Mouse (Mus musculus): ENCODE data around the gene Tox3. TPM values are rescaled to one million over a fixed set of nuclear protein-coding genes. Genes with fewer than 3 reads are reported as not detected.

Tox3 gene
- polyA plus RNA-seq, 1 experiment from 2014 or later: 16.7 TPM

- H3K9ac ChIP-seq (replicated peaks; ENCODE audit: low read depth, low read length): no peak overlapping the region
- H3K4me1 ChIP-seq (replicated peaks; ENCODE audit: control insufficient read depth, insufficient read depth, low read length): peaks cover 15% of the 10 kb centered on the region
- WGBS: 12% methylated on average over 11 of the region's 11 CpGs
- H3K27ac ChIP-seq (ENCODE audit: low read length): peak overlapping the region; percentile 49
- H3K27me3 ChIP-seq (replicated peaks; ENCODE audit: control insufficient read depth, insufficient read depth, low read length): no peaks in the 10 kb centered on the region
- peak; percentile 81 for ATAC-seq
- H3K4me3 ChIP-seq (replicated peaks; ENCODE audit: low read length): no peak overlapping the region
- no peaks in the 10 kb centered on the region for H3K9me3 ChIP-seq (ENCODE audit: control insufficient read depth, low read length)
- no peaks in the 10 kb centered on the region; the same call in 1 of the 2 replicates for H3K36me3 ChIP-seq (ENCODE audit: control insufficient read depth, insufficient read depth)
- H3K4me2 ChIP-seq (ENCODE audit: low read length): peak overlapping the region; percentile 27; the same call in 1 of the 2 replicates
These were observed 93.8 kb downstream of the Tox3 start for GRCm38 (mm10) chr8:90254158-90254867.

- H3K36me3 ChIP-seq (ENCODE audit: control insufficient read depth, insufficient read depth): no peaks in the 10 kb centered on the region
- no peak overlapping the region for H3K4me3 ChIP-seq (replicated peaks; ENCODE audit: low read length)
- H3K9ac ChIP-seq (replicated peaks; ENCODE audit: low read depth, low read length): no peak overlapping the region
- WGBS: 61% methylated on average over 8 of the region's 8 CpGs
- H3K4me2 ChIP-seq (ENCODE audit: low read length): no peak overlapping the region
- H3K27me3 ChIP-seq (replicated peaks; ENCODE audit: control insufficient read depth, insufficient read depth, low read length): 0 out of 2 replicates have a peak, but pooled peaks cover 2% of the 10 kb centered on the region
- no peak overlapping the region for H3K27ac ChIP-seq (ENCODE audit: low read length)
- H3K4me1 ChIP-seq (replicated peaks; ENCODE audit: control insufficient read depth, insufficient read depth, low read length): peaks cover 20% of the 10 kb centered on the region
- no peak for ATAC-seq
- H3K9me3 ChIP-seq (ENCODE audit: control insufficient read depth, low read length): no peaks in the 10 kb centered on the region
These were observed 101.8 kb downstream of the Tox3 start for GRCm38 (mm10) chr8:90246357-90246756.

DNA sequence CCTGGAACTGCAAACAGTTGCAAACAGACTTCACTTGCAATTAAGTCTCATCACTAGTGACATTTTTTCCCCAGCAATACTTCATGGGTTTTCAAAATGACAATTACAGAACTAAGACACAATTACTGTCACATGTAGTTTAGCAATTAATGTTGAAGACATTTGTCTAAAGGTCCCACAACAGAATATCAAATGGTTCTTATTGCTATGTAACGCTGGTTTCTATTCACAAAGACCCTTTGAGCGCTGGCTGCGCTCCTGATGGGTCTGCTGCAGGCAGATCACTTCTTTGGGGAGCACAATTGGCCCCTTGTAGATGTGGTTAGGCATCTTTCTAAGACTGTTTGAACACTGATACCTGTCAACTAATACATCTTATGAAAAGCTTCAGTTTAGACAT, 102.3 kb downstream of the Tox3 start:
- Histone ChIP-seq H3K36me3 (ENCODE audit: control insufficient read depth, insufficient read depth) (no peaks in the 10 kb centered on the region), H3K27ac (ENCODE audit: low read length) (no peak overlapping the region), H3K4me1 (replicated peaks; ENCODE audit: control insufficient read depth, insufficient read depth, low read length) (peaks cover 22% of the 10 kb centered on the region), H3K9me3 (ENCODE audit: control insufficient read depth, low read length) (no peaks in the 10 kb centered on the region), H3K4me3 (replicated peaks; ENCODE audit: low read length) (no peak overlapping the region), H3K27me3 (replicated peaks; ENCODE audit: control insufficient read depth, insufficient read depth, low read length) (0 out of 2 replicates have a peak, but pooled peaks cover 2% of the 10 kb centered on the region), H3K4me2 (ENCODE audit: low read length) (no peak overlapping the region), H3K9ac (replicated peaks; ENCODE audit: low read depth, low read length) (no peak overlapping the region)
- ATAC-seq: peak; percentile 20; the same call in 1 of the 2 replicates
- 12% methylated on average over 3 of the region's 3 CpGs for WGBS

GRCm38 (mm10) chr8:90245187-90245586, 103.0 kb downstream of the Tox3 start:
- Histone ChIP-seq H3K27ac (ENCODE audit: low read length) (0 out of 2 replicates have a peak overlapping the region, but pooled peaks have one; percentile 21), H3K4me2 (ENCODE audit: low read length) (no peak overlapping the region), H3K4me3 (replicated peaks; ENCODE audit: low read length) (no peak overlapping the region), H3K4me1 (replicated peaks; ENCODE audit: control insufficient read depth, insufficient read depth, low read length) (peaks cover 22% of the 10 kb centered on the region), H3K36me3 (ENCODE audit: control insufficient read depth, insufficient read depth) (no peaks in the 10 kb centered on the region), H3K9ac (replicated peaks; ENCODE audit: low read depth, low read length) (no peak overlapping the region), H3K9me3 (ENCODE audit: control insufficient read depth, low read length) (no peaks in the 10 kb centered on the region), H3K27me3 (replicated peaks; ENCODE audit: control insufficient read depth, insufficient read depth, low read length) (0 out of 2 replicates have a peak, but pooled peaks cover 2% of the 10 kb centered on the region)
- ATAC-seq: no peak
- 25% methylated on average over 5 of the region's 5 CpGs for WGBS

- H3K9me3 ChIP-seq (ENCODE audit: control insufficient read depth, low read length): no peaks in the 10 kb centered on the region
- H3K27me3 ChIP-seq (replicated peaks; ENCODE audit: control insufficient read depth, insufficient read depth, low read length): 0 out of 2 replicates have a peak, but pooled peaks cover 2% of the 10 kb centered on the region
- 13% methylated on average over 10 of the region's 10 CpGs for WGBS
- no peak overlapping the region for H3K4me3 ChIP-seq (replicated peaks; ENCODE audit: low read length)
- peak; percentile 96 for ATAC-seq
- no peak overlapping the region for H3K9ac ChIP-seq (replicated peaks; ENCODE audit: low read depth, low read length)
- peaks cover 22% of the 10 kb centered on the region for H3K4me1 ChIP-seq (replicated peaks; ENCODE audit: control insufficient read depth, insufficient read depth, low read length)
- H3K27ac ChIP-seq (ENCODE audit: low read length): 0 out of 2 replicates have a peak overlapping the region, but pooled peaks have one; percentile 21
- no peaks in the 10 kb centered on the region for H3K36me3 ChIP-seq (ENCODE audit: control insufficient read depth, insufficient read depth)
- no peak overlapping the region for H3K4me2 ChIP-seq (ENCODE audit: low read length)
These were observed 103.5 kb downstream of the Tox3 start for GRCm38 (mm10) chr8:90244458-90245145.

GRCm38 (mm10) chr8:90243957-90244356, 104.2 kb downstream of the Tox3 start:
- H3K9me3 ChIP-seq (ENCODE audit: control insufficient read depth, low read length): no peaks in the 10 kb centered on the region
- no peak overlapping the region for H3K9ac ChIP-seq (replicated peaks; ENCODE audit: low read depth, low read length)
- WGBS: 88% methylated on average over 5 of the region's 5 CpGs
- H3K36me3 ChIP-seq (ENCODE audit: control insufficient read depth, insufficient read depth): no peaks in the 10 kb centered on the region
- H3K4me3 ChIP-seq (replicated peaks; ENCODE audit: low read length): no peak overlapping the region
- H3K27ac ChIP-seq (ENCODE audit: low read length): no peak overlapping the region
- no peak overlapping the region for H3K4me2 ChIP-seq (ENCODE audit: low read length)
- 0 out of 2 replicates have a peak, but pooled peaks cover 2% of the 10 kb centered on the region for H3K27me3 ChIP-seq (replicated peaks; ENCODE audit: control insufficient read depth, insufficient read depth, low read length)
- peaks cover 22% of the 10 kb centered on the region for H3K4me1 ChIP-seq (replicated peaks; ENCODE audit: control insufficient read depth, insufficient read depth, low read length)
- no peak for ATAC-seq

GRCm38 (mm10) chr8:90242351-90242750, 105.8 kb downstream of the Tox3 start:
- Histone ChIP-seq H3K9ac (replicated peaks; ENCODE audit: low read depth, low read length) (no peak overlapping the region), H3K27me3 (replicated peaks; ENCODE audit: control insufficient read depth, insufficient read depth, low read length) (0 out of 2 replicates have a peak, but pooled peaks cover 2% of the 10 kb centered on the region), H3K4me2 (ENCODE audit: low read length) (no peak overlapping the region), H3K27ac (ENCODE audit: low read length) (no peak overlapping the region), H3K4me1 (replicated peaks; ENCODE audit: control insufficient read depth, insufficient read depth, low read length) (peaks cover 22% of the 10 kb centered on the region), H3K36me3 (ENCODE audit: control insufficient read depth, insufficient read depth) (no peaks in the 10 kb centered on the region), H3K4me3 (replicated peaks; ENCODE audit: low read length) (no peak overlapping the region), H3K9me3 (ENCODE audit: control insufficient read depth, low read length) (no peaks in the 10 kb centered on the region)
- no peak; the same call in 1 of the 2 replicates for ATAC-seq
- WGBS: 74% methylated on average over 2 of the region's 2 CpGs

- Histone ChIP-seq H3K9me3 (ENCODE audit: control insufficient read depth, low read length) (no peaks in the 10 kb centered on the region), H3K4me1 (replicated peaks; ENCODE audit: control insufficient read depth, insufficient read depth, low read length) (peaks cover 21% of the 10 kb centered on the region), H3K36me3 (ENCODE audit: control insufficient read depth, insufficient read depth) (no peaks in the 10 kb centered on the region), H3K9ac (replicated peaks; ENCODE audit: low read depth, low read length) (no peak overlapping the region), H3K27ac (ENCODE audit: low read length) (no peak overlapping the region), H3K4me2 (ENCODE audit: low read length) (no peak overlapping the region), H3K4me3 (replicated peaks; ENCODE audit: low read length) (no peak overlapping the region), H3K27me3 (replicated peaks; ENCODE audit: control insufficient read depth, insufficient read depth, low read length) (0 out of 2 replicates have a peak, but pooled peaks cover 2% of the 10 kb centered on the region)
- no peak for ATAC-seq
- 16% methylated on average over 4 of the region's 4 CpGs for WGBS
These were observed 106.7 kb downstream of the Tox3 start for GRCm38 (mm10) chr8:90241461-90241860.

- Histone ChIP-seq H3K27ac (ENCODE audit: low read length) (no peak overlapping the region), H3K4me2 (ENCODE audit: low read length) (no peak overlapping the region), H3K9ac (replicated peaks; ENCODE audit: low read depth, low read length) (no peak overlapping the region), H3K36me3 (ENCODE audit: control insufficient read depth, insufficient read depth) (no peaks in the 10 kb centered on the region), H3K4me3 (replicated peaks; ENCODE audit: low read length) (no peak overlapping the region), H3K27me3 (replicated peaks; ENCODE audit: control insufficient read depth, insufficient read depth, low read length) (no peaks in the 10 kb centered on the region), H3K9me3 (ENCODE audit: control insufficient read depth, low read length) (no peaks in the 10 kb centered on the region), H3K4me1 (replicated peaks; ENCODE audit: control insufficient read depth, insufficient read depth, low read length) (0 out of 2 replicates have a peak, but pooled peaks cover 2% of the 10 kb centered on the region)
- no peak for ATAC-seq
- WGBS: 48% methylated on average over 8 of the region's 8 CpGs
These were observed 115.6 kb downstream of the Tox3 start for GRCm38 (mm10) chr8:90232501-90232900.

Measured in forebrain, embryonic 16.5 days (tissue).